Mouse (Mus musculus) gastrocnemius, adult 2 months (tissue): ENCODE data around the gene Stra6. TPM values are rescaled to one million over a fixed set of nuclear protein-coding genes. Genes with fewer than 3 reads are reported as not detected.

ENCODE experiments used
- DNase-seq: peaks from one replicate; pipeline ENCODE4 v3.0.0; 2022
- H3K27ac ChIP-seq: fragments of 200-600 bp; 2 replicates; pipeline ENCODE4 v1.8.1; 2022; ENCODE audit warnings: mild to moderate bottlenecking
- H3K4me3 ChIP-seq: fragments of 200-600 bp; 2 replicates; pipeline ENCODE4 v1.8.1; 2022; ENCODE audit warnings: mild to moderate bottlenecking, moderate library complexity
- CTCF ChIP-seq: fragments of 200-600 bp; IDR thresholded peaks from 2 replicates; pipeline ENCODE4 v1.8.1; 2022; ENCODE audit warnings: antibody characterized with exemption, mild to moderate bottlenecking, moderate library complexity
- intact Hi-C: fragments of 180-260 bp; cut with DNase I; formaldehyde crosslinking; loops from one replicate; pipeline ENCODE4 v1.15.1; 2025
- total RNA-seq, 2 experiments: library from RNA; stranded (reverse); gene quantifications; 2 replicates each; pipeline ENCODE4 v1.2.3; 2021

Gene Stra6
- total RNA-seq, 2 experiments from 2014 or later = 0.13 to 0.31 TPM

DNA sequence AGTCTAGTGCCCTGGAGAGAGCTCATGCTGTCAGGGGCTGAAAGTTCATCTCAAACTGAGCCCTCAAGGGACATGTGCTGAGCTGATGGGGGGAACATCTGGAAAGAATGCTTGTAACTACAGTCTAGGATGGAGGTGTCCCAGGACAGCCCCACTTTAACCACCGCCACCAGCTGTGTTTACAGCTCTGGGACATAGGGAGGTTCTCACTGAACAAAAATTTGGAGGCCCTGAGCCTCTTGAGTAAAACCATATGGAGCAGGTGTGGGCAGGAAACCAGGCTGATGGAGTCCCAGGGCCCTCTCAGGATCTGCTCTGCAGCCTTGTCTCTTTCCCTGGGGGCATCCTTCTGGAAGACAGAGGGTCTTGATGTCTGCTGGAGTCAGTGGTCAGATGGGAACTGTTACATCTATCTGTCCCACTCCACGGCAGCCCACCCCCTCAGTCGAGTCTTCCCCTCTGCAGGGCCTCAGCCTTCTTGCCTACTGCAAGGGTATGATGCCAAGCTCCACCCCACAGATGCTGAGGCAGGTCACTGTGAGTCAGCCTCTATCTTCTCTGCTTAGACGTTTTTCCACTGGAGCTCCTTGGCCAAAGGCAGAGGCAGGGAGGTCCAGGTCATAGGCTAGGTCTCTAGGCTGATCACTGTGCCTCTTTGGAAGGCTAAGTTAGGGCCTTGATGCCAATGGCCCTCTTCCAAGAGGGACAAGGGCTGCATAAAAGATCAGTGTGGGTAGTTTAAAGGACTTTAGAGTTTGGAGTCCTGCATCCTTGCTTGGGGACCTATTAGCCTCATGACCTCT is 28.2 kb downstream of the Stra6 start:
- TF ChIP-seq CTCF = no peak
- no peak overlapping the region for H3K4me3 ChIP-seq
- intact Hi-C loops = no loop called here
- peak; percentile 59 for DNase-seq
- H3K27ac ChIP-seq = peak overlapping the region; percentile 53

DNA sequence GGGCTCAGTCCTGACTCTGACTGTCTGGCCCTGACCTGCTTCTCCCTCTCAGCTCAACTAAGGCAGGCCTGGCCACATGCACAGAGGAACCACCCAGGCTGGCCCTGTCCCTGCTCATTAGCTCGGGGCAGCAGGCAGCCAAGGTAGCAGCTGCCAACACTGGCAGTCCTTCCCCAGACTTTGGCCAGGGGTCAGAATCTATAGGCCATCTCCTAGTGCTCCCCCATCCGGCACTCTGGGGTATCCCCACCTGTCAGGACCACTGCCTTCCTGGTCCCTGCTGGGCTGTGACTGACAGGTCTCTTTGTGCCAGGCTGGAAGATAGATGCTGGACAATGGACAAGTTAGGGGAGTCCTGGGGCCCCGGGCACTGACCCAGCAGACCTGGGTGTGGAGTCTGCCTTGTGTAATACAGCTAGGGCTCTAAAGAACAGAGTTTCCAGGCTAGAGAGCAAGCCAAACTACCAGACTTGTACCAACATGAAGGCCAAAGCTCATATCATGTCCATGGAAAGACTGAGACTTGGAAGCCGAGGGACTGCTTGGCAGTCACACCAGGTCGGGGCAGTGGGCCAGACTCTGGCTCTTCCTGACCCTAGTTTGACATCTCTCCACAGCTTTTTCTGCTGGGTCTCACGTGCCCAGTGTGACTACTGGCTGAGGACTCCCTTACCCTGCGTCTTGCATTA is 29.1 kb downstream of the Stra6 start:
- intact Hi-C loops = no loop called here
- no peak for TF ChIP-seq CTCF
- no peak overlapping the region for H3K4me3 ChIP-seq
- peak overlapping the region; percentile 53 for H3K27ac ChIP-seq
- peak; percentile 77 for DNase-seq

DNA sequence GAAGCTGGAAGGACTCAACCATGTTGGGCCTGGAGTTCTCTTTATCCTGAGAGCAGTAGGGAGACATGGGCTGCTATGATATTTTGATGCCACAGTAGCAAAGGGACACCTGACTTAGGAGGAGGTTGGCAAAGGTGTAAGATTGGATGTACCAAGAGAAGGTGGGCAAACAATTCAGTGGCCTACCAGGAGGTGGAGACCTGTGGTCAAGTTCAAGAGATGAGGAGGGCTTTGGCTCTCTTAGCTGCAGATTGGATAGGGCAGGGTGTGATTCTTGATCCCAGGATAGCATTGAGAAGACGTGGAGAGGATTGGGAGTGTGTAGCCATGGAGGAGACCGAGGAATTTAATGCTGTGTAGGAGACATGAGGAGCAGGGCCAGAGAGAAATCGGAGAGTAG is 30.2 kb downstream of the Stra6 start:
- Histone ChIP-seq H3K4me3 (no peak overlapping the region), H3K27ac (no peak overlapping the region)
- no peak for DNase-seq
- no peak for TF ChIP-seq CTCF
- intact Hi-C loops = no loop called here

DNA sequence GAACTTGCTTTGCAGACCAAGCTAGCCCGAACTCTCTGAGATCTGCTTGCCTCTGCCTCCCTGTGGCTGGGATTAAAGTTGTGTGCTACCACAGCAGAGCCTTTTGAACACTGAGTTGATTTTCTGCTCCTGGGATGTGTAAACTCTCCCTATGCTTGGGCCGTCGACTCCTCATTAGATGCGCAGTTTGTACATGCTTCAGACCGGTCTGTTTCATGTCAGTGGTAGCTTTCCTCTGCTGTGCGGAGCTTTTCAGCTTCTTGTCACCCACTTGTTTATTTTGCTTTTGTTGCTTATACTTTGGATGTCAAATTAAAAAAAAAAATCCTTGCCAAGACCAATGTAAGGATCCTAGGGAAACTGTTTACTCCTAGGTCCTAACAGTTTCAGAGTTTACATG is 32.4 kb downstream of the Stra6 start:
- DNase-seq = no peak
- Histone ChIP-seq H3K27ac (no peak overlapping the region), H3K4me3 (no peak overlapping the region)
- intact Hi-C loops = no loop called here
- no peak for TF ChIP-seq CTCF

DNA sequence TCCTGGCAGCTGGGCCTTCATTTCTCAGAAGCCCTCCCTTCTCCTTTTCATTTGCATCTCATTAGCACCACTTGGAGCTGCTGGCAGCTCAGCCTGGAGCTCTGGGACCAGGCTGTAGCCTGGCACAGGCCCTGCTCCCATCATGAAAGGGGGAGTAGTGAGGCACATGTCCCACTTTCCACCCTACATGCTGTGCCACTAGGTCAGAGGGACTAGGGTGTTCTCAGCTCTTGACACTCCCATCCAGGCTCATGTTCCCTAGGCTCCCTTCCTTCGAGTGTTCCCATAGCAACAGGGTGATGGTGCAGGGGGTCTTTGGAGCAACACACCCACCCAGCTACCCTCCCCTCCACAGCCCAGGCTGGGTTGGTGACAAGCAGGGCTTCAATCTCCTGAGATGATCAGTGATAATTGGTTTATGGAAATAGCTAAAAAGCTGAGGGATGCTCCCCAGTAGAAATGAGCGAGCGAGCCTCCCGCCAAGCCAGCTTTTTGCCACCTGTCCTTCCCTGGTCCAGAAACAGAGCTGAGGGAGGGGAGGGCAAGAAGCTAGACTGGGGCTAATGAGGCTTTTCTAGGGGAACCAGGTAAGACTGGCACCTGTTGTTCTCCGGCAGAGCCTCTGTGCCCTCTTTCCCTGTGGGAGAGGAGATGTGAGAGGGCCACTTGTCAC is 33.2 kb downstream of the Stra6 start:
- Histone ChIP-seq H3K4me3 (no peak overlapping the region), H3K27ac (no peak overlapping the region)
- TF ChIP-seq CTCF = no peak
- intact Hi-C loops = no loop called here
- no peak for DNase-seq

DNA sequence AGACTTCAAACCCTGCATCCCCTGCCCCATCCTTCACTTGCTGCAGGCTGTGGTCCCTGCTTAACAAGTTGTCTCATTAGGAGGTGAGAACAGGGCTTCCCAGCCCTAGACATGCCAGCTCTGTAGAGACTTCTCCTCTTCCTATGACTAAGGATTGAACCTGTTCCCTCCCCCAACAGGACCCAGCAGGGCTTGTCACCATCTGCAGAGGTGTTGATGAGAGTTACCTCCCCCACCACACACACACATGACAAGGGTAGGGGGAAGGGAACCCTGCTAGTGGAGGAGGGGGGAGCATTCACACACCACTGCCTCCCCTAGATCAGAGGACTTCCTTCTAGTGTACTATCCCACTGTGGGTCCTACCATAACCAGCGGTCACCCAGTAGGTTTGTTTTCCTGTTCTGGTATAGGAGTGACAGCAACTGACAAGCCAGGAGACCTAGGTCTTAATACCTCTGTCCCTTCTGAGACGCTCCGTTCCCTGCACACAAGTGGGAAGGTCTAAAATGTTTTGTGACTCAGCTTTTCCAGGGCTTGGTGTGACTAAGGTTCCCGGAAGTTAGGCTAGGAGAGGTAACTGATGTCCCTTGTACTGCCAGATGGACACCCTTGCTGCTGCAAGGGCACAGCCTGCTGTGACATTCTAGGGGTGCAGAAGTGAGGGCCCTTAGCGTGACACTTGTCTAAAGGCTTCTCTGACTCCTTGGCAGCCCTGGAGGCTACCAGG is 36.4 kb downstream of the Stra6 start:
- intact Hi-C loops = no loop called here
- H3K27ac ChIP-seq = no peak overlapping the region
- TF ChIP-seq CTCF = no peak

DNA sequence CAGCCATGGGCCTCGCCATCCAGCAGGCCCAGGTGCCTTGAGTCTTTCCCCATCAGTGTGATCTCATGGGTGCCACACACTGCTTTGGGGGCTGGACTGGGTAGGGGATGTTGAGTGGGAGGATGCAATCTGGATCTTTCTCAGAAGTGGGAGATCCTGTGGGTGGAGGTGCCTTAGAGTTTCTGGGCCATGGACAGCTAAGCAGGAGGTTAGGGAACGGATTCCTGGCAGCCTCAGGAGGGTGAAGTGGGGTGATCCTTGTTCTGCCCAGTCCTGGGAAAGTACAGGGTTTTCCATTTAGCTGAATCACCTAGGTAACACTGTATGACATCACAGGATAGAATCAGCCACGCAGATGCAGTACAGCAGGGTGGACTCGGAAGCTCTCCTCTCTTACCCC is 38.4 kb downstream of the Stra6 start:
- intact Hi-C loops = no loop called here
- no peak overlapping the region for H3K27ac ChIP-seq
- TF ChIP-seq CTCF = no peak
- H3K4me3 ChIP-seq = no peak overlapping the region
- DNase-seq = no peak

More for the DNA sequence above, 36.4 kb downstream of the Stra6 start:
- no peak for DNase-seq
- H3K4me3 ChIP-seq = no peak overlapping the region

DNA sequence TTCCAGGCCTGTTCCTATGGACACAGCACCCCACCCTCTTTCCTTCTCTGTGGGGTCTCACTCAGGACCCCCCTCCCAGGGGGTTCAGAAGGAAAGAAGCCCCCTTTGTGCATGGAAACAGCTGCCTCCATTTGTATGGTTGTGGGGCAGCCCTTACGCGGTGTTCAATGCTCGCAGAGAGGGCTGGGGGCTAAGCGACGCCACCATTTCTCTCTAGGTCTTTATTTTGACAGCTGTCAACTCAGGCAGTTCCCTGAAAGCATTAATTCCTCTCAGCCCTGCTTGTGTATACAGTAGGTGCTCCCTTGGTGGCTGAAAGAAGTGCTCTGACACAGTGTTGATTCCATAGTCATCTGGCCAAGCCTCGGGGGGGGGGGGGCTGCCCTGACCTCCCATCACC is 40.1 kb downstream of the Stra6 start:
- intact Hi-C loops = no loop called here
- no peak for DNase-seq
- no peak for TF ChIP-seq CTCF
- Histone ChIP-seq H3K27ac (no peak overlapping the region), H3K4me3 (no peak overlapping the region)

DNA sequence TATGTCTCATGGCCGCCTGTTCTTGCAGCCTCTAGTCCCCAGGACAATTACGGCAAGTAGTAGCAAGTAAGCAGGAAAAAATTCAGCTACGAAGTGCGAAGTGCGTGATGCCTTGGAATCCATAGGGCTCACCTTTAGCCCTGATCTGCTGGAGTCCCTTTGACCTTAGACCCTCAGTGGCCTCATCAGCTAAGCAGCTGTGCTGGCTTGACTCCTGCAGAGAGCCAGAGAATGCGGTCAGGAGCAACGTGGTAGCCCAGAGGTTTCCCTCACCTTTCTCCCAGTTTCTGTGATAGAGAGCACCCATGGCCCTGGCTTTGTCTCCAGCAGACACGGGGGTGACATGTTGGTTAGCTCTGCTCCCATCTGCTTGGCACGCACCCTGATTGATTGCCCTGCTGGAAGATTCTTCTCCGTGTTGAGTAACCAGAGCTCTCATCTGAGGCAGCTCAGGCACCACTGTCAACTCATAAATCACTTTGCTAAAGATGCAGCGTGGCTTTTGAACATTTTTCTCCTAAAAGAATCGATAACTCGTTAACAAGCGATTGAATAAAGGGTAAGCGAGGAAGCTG is 42.1 kb downstream of the Stra6 start:
- DNase-seq = no peak
- TF ChIP-seq CTCF = no peak
- intact Hi-C loops = no loop called here
- Histone ChIP-seq H3K27ac (no peak overlapping the region), H3K4me3 (no peak overlapping the region)

DNA sequence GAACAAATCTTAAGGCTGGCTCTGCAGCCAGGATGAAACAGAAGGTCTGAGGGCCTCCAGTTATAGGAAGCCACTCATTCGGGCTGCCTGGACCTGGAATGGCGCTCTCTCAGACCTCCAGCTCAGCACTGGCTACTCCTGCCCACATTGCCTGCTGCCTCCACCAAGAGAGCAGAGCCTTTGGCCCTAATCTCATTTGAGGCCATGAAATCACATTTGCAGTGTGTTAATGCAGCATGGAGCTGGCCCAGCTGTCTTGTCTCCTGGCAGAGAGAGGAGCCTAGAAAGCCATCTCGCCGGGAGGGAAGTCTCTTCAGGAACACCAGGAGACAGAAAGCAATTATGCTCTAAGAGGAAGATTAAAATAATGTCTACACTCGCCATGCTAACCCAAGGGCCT is 43.9 kb downstream of the Stra6 start:
- no peak for DNase-seq
- Histone ChIP-seq H3K4me3 (no peak overlapping the region), H3K27ac (no peak overlapping the region)
- intact Hi-C loops = no loop called here
- no peak for TF ChIP-seq CTCF

DNA sequence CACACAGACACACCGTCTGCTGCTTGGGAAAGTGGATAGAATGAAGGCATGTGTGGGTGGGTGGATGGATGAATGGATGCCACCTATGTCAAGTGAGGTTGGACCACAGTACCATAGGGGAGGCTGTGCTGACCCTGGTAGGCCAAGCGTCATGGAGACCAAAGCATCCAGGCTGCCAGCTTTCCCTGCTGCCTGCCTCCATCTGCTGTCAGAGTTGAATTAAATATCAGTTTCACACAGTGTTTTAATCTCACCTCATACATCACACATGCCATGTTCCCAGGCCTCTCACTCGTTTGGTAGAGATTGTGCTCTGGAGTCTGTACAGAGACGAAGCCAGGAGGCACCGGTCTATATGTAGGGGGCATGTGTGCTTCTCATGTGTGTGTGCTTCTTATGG is 47.2 kb downstream of the Stra6 start:
- intact Hi-C loops = no loop called here
- no peak overlapping the region for H3K4me3 ChIP-seq
- no peak for TF ChIP-seq CTCF
- H3K27ac ChIP-seq = no peak overlapping the region
- no peak for DNase-seq

DNA sequence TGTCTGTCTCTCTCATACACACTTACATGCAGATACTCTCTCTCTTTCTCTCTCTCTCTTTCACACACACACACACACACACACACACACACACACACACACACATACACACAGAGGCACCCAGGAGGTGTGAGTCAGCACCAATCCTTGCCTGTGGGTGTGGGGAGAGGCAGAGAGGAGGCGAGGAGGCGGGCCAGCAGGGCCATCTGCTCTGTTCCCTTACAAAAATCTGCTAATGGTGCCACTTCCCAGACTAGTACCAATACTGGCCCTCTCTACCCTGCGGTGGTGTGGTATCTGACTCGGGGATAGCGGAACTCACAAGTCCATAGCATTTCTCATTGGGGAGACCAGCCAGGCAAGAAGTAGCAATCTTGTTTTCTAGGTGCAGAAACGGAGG is 47.8 kb downstream of the Stra6 start:
- DNase-seq = peak; percentile 33
- H3K27ac ChIP-seq = no peak overlapping the region
- TF ChIP-seq CTCF = no peak
- intact Hi-C loops = no loop called here
- H3K4me3 ChIP-seq = no peak overlapping the region
